Mouse (Mus musculus) midbrain, embryonic 13.5 days (tissue): ENCODE data around the gene Atp2c1. TPM values are rescaled to one million over a fixed set of nuclear protein-coding genes. Genes with fewer than 3 reads are reported as not detected.

ENCODE experiments used
- ATAC-seq: fragments of 200-750 bp; cut with Nextera tagmentation; 2 replicates; pipeline ENCODE4 v1.8.0; 2017; ENCODE audit warnings: mild to moderate bottlenecking, moderate TSS enrichment, moderate library complexity
- H3K27ac ChIP-seq: fragments of 300-500 bp; sonication (generic); 2 replicates; pipeline ENCODE4 v1.5.1; 2015; ENCODE audit warnings: inconsistent platforms, mild to moderate bottlenecking, moderate library complexity
- H3K27me3 ChIP-seq: fragments of 300-500 bp; sonication (generic); 2 replicates; pipeline ENCODE4 v1.6.1; 2015; ENCODE audit warnings: mild to moderate bottlenecking, inconsistent platforms
- H3K36me3 ChIP-seq: fragments of 300-500 bp; sonication (generic); 2 replicates; pipeline ENCODE4 v1.6.1; 2015; ENCODE audit warnings: mild to moderate bottlenecking, inconsistent platforms
- H3K4me1 ChIP-seq: fragments of 300-500 bp; sonication (generic); replicated peaks from 2 replicates; pipeline ENCODE4 v1.6.1; 2015; ENCODE audit warnings: inconsistent platforms
- H3K4me2 ChIP-seq: fragments of 300-500 bp; sonication (generic); replicated peaks from 2 replicates; pipeline ENCODE4 v1.6.1; 2015; ENCODE audit warnings: moderate library complexity, mild to moderate bottlenecking, inconsistent platforms
- H3K4me3 ChIP-seq: fragments of 300-500 bp; sonication (generic); replicated peaks from 2 replicates; pipeline ENCODE4 v1.5.1; 2015; ENCODE audit warnings: mild to moderate bottlenecking, inconsistent platforms
- H3K9ac ChIP-seq: fragments of 300-500 bp; sonication (generic); replicated peaks from 2 replicates; pipeline ENCODE4 v1.6.1; 2015; ENCODE audit warnings: mild to moderate bottlenecking, inconsistent platforms
- H3K9me3 ChIP-seq: fragments of 300-500 bp; sonication (generic); 2 replicates; pipeline ENCODE4 v1.6.1; 2016; ENCODE audit warnings: mild to moderate bottlenecking, inconsistent platforms
- WGBS: fragments of 180-500 bp; shearing (Covaris S2); methylation state at CpG from one replicate; pipeline ENCODE4 v1.1.7; 2015; 5-methylcytosine and 5-hydroxymethylcytosine counted together
- polyA plus RNA-seq: library from polyadenylated mRNA; unstranded; fragments of >200 nt; fragmentation: Nextera tagmentation; extraction: Ambion mirVana; gene quantifications from 2 replicates; pipeline ENCODE4 v1.2.1, GENCODE M21; 2015

Atp2c1 gene
- polyA plus RNA-seq, 1 experiment from 2014 or later = 89.0 TPM

DNA sequence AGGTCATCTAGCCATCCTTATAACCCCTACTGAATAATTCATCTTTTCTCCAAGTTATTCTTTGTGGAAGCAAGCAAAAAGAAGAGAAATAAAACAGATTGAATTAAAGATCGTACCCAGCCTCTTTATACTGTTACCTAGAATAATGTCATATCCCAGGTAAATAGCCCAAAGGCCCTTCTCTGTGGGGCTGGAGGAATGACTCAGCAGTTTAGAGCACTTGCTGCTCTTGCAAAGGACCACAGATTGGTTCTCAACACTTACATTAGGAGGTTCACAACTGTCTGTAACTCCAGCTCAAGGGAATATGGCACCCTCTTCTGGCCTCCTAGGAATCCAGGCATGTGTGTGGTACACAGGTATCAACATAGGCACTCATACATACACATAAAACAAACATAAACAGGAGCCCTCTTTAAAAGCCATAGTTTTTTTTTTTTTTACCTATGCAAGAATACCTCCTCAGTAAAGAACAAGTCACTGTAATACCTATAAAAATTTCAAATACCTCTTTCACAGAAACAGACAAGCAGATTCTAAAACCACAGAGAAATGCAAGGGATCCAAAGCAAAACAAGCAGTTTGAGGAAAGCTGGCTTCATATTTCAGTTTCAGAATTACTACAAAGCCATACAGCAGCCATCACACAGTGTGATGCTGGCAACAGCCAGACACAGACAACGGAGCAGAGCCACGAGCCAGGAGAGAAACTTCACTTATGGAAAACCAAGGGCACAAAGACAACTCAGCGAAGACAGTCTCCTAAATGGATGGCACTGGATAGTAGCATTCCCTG lies 44.2 kb downstream of the Atp2c1 start:
- Histone ChIP-seq H3K4me2 (no peak overlapping the region), H3K4me3 (no peak overlapping the region), H3K36me3 (peaks cover 3% of the 10 kb centered on the region), H3K9me3 (no peaks in the 10 kb centered on the region), H3K27ac (no peak overlapping the region), H3K27me3 (no peaks in the 10 kb centered on the region), H3K4me1 (peaks cover 40% of the 10 kb centered on the region), H3K9ac (no peak overlapping the region)
- WGBS = 93% methylated on average over 4 of the region's 4 CpGs
- no peak for ATAC-seq

DNA sequence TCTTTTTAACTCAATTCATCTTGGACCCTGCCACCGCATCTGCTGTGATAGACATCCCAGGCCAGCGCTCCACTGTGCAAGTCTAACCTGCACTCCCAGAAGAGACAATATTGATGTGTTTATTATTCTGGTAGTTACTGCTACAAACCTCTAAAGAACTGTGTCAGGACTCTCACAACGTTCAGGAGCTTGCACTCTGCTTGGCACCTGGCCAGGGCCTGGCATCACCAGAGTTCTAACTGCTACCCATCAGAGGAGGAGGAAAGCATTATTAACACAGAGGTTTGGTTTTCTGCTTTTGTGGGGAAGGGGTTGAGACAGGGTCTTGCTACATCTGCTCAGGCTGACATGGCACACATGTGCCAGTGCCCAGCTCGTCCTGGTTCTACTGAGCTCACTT lies 45.0 kb downstream of the Atp2c1 start:
- H3K9ac ChIP-seq = no peak overlapping the region
- peaks cover 36% of the 10 kb centered on the region for H3K4me1 ChIP-seq
- WGBS = 78% methylated on average over 4 of the region's 4 CpGs
- no peak overlapping the region for H3K4me3 ChIP-seq
- H3K9me3 ChIP-seq = no peaks in the 10 kb centered on the region
- H3K36me3 ChIP-seq = no peaks in the 10 kb centered on the region
- no peak for ATAC-seq
- H3K27me3 ChIP-seq = no peaks in the 10 kb centered on the region
- no peak overlapping the region for H3K27ac ChIP-seq
- no peak overlapping the region for H3K4me2 ChIP-seq

DNA sequence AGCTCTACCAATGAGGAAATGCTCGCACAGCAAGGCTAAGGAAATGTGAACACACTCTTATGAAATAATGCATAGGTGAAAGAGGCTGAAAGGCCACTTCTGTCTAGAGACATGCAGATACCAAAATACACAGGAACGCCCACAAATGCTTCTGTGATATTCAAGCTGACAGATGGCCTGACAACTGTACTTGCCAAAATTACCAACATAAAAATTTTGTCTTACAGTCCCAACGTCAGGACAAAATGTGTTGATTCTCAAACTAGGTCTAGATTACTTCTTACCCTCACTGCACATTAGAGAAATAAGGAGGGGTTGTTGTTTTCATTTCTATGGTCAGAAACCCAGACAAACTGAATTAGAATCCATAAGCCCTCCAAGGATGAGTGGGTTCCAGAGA lies 51.0 kb downstream of the Atp2c1 start:
- no peak for ATAC-seq
- WGBS = 90% methylated on average over 3 of the region's 3 CpGs
- Histone ChIP-seq H3K27ac (no peak overlapping the region), H3K9me3 (no peaks in the 10 kb centered on the region), H3K27me3 (no peaks in the 10 kb centered on the region), H3K4me2 (no peak overlapping the region), H3K9ac (no peak overlapping the region), H3K36me3 (peaks cover 14% of the 10 kb centered on the region), H3K4me1 (0 out of 2 replicates have a peak, but pooled peaks cover 2% of the 10 kb centered on the region), H3K4me3 (no peak overlapping the region)

DNA sequence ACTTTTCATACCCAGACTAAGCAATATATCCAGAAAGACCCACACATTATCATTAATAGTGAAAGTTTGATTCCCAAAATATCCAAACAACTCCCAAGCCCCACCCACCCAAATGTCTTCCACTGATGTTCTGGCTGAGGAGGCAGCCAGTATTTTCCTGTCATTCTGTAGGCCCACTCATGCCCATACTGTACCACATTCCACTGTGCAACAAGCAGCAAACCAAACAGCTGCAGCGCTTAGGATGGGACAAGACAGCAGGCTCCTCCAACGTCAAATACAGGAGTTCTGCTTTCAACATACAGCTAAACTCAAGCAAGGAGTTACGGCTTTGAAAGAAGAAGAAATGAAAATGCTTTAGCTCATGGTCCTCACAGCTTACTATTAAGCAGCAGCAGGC lies 52.2 kb downstream of the Atp2c1 start:
- 88% methylated on average over 3 of the region's 3 CpGs for WGBS
- H3K4me1 ChIP-seq = no peaks in the 10 kb centered on the region
- no peak for ATAC-seq

GRCm38 (mm10) chr9:105467787-105468186 lies 59.3 kb downstream of the Atp2c1 start:
- ATAC-seq = no peak
- Histone ChIP-seq H3K9ac (no peak overlapping the region), H3K4me2 (no peak overlapping the region), H3K4me1 (no peaks in the 10 kb centered on the region), H3K9me3 (peaks cover 4% of the 10 kb centered on the region; the same call in 1 of the 2 replicates), H3K27me3 (no peaks in the 10 kb centered on the region), H3K4me3 (no peak overlapping the region), H3K27ac (no peak overlapping the region), H3K36me3 (peaks cover 34% of the 10 kb centered on the region)
- 98% methylated on average over 3 of the region's 3 CpGs for WGBS

More for the DNA sequence above, 52.2 kb downstream of the Atp2c1 start:
- Histone ChIP-seq H3K4me3 (no peak overlapping the region), H3K27ac (no peak overlapping the region), H3K4me2 (no peak overlapping the region), H3K9me3 (no peaks in the 10 kb centered on the region), H3K9ac (no peak overlapping the region), H3K36me3 (peaks cover 14% of the 10 kb centered on the region), H3K27me3 (no peaks in the 10 kb centered on the region)

DNA sequence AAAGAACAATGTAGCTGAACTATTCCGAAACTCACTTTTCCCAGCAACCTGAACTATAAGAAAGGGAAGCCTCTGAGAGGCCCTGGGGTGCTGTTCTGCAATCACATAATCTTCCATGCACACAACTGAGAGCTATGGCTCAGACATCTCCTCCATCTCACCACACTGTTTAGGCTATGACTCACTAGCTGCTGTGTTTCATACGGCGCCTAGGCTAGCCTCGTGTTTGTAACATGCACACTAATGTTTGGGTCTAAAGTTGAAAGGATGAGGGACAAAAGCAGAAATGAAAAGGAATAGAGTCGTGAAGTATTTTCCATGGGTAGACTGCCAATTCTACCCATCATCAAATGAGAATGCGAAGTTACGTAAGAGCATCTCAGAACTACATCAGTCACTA lies 65.6 kb downstream of the Atp2c1 start:
- Histone ChIP-seq H3K36me3 (peaks cover 50% of the 10 kb centered on the region), H3K9me3 (no peaks in the 10 kb centered on the region)

DNA sequence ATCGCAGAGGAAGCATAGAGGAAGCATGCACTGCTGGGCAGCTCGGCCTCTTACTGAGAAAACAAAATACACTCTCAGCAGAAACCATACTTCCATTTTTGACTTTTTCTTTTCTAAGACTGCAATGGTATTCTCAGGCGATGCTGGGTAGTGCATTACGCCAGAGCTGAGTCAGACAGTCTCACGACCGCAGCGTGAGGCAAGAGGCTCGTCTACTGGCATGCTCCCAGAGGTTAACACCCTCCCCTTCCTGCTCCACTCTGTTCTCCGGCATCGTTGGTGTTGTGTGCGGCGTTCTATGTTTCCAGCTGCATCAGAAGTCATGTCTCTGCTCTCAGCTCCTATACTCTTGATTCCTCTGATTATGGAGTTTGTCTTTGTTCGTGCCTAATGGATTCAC lies 68.1 kb downstream of the Atp2c1 start:
- no peaks in the 10 kb centered on the region for H3K4me1 ChIP-seq
- no peaks in the 10 kb centered on the region for H3K27me3 ChIP-seq
- H3K9me3 ChIP-seq = no peaks in the 10 kb centered on the region
- WGBS = 97% methylated on average over 13 of the region's 13 CpGs
- no peak overlapping the region for H3K4me2 ChIP-seq
- no peak for ATAC-seq
- H3K27ac ChIP-seq = no peak overlapping the region
- H3K36me3 ChIP-seq = peaks cover 53% of the 10 kb centered on the region
- H3K9ac ChIP-seq = no peak overlapping the region
- no peak overlapping the region for H3K4me3 ChIP-seq

More for the DNA sequence above, 65.6 kb downstream of the Atp2c1 start:
- H3K27ac ChIP-seq = no peak overlapping the region
- H3K4me3 ChIP-seq = no peak overlapping the region
- no peaks in the 10 kb centered on the region for H3K27me3 ChIP-seq
- no peak for ATAC-seq
- no peaks in the 10 kb centered on the region for H3K4me1 ChIP-seq
- WGBS = 96% methylated on average over 7 of the region's 7 CpGs
- no peak overlapping the region for H3K4me2 ChIP-seq
- no peak overlapping the region for H3K9ac ChIP-seq

GRCm38 (mm10) chr9:105408549-105408948 lies 118.6 kb downstream of the Atp2c1 start:
- Histone ChIP-seq H3K9ac (no peak overlapping the region), H3K4me1 (no peaks in the 10 kb centered on the region), H3K27ac (no peak overlapping the region), H3K4me2 (no peak overlapping the region), H3K36me3 (peaks cover 37% of the 10 kb centered on the region), H3K9me3 (no peaks in the 10 kb centered on the region), H3K4me3 (no peak overlapping the region), H3K27me3 (no peaks in the 10 kb centered on the region)
- ATAC-seq = no peak
- 94% methylated on average over 6 of the region's 6 CpGs for WGBS

GRCm38 (mm10) chr9:105395218-105395627 lies 131.9 kb downstream of the Atp2c1 start, which contains the start of the genes Aste1 and Nek11:
Aste1 (plus strand) TSS chr9:105395392.
Nek11 (minus strand) TSS chr9:105395524.
- H3K27ac ChIP-seq = peak within 1 kb of the TSS; percentile 73
- under 1% methylated on average over 44 of the region's 44 CpGs for WGBS
- peaks cover 15% of the 10 kb centered on the region for H3K36me3 ChIP-seq
- ATAC-seq = peak; percentile 98
- peaks cover 41% of the 10 kb centered on the region for H3K4me1 ChIP-seq
- H3K9ac ChIP-seq = peak within 1 kb of the TSS; percentile 73
- H3K9me3 ChIP-seq = no peaks in the 10 kb centered on the region
- peak within 1 kb of the TSS; percentile 62 for H3K4me2 ChIP-seq
- H3K4me3 ChIP-seq = peak within 1 kb of the TSS; percentile 69
- H3K27me3 ChIP-seq = peaks cover 8% of the 10 kb centered on the region; the same call in 1 of the 2 replicates

DNA sequence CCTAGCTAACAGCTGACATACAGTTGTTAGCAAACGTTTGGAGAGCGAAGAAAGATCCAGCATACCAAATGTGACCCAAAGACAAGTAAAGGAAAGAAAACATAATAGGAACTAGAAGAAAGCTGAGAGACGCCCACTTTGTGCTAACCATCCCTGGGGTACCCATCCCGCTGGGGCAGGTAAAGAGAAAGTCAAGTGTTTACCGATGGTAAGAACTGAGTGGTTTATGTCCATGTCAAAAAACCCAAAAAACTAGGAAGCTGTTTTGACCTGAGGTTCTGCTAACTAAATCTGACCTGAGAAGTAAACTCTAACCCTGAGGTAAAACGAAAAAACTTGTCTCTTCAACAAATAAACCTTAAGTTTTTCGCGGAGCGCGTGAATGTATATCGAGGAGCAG lies 132.4 kb downstream of the Atp2c1 start:
- no peak overlapping the region for H3K27ac ChIP-seq
- peak; percentile 43 for ATAC-seq
- peaks cover 14% of the 10 kb centered on the region for H3K36me3 ChIP-seq
- H3K9ac ChIP-seq = peak overlapping the region; percentile 73; the same call in 1 of the 2 replicates
- peak overlapping the region; percentile 69 for H3K4me3 ChIP-seq
- H3K9me3 ChIP-seq = no peaks in the 10 kb centered on the region
- peak overlapping the region; percentile 62 for H3K4me2 ChIP-seq
- WGBS = 13% methylated on average over 11 of the region's 11 CpGs
- peaks cover 36% of the 10 kb centered on the region for H3K4me1 ChIP-seq
- H3K27me3 ChIP-seq = peaks cover 8% of the 10 kb centered on the region; the same call in 1 of the 2 replicates

DNA sequence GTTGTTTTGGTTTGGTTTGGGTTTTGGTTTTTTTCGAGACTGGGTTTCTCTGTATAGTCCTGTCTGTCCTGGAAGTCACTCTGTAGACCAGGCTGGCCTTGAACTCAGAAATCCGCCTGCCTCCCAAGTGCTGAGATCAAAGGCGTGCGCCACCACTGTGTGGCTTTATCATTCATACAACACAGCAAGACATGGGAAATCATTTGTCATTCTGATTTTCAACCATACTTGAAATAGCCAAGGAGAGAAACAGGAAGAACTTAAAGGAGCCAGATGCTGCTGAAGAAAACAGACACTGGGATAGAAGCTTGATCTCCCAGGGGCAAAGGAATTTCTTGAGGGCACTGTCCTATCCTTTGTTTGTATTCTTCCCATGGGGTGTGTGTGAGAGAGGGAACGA lies 136.5 kb downstream of the Atp2c1 start:
- WGBS = 75% methylated on average over 4 of the region's 5 CpGs
- no peaks in the 10 kb centered on the region for H3K9me3 ChIP-seq
- no peak for ATAC-seq

DNA sequence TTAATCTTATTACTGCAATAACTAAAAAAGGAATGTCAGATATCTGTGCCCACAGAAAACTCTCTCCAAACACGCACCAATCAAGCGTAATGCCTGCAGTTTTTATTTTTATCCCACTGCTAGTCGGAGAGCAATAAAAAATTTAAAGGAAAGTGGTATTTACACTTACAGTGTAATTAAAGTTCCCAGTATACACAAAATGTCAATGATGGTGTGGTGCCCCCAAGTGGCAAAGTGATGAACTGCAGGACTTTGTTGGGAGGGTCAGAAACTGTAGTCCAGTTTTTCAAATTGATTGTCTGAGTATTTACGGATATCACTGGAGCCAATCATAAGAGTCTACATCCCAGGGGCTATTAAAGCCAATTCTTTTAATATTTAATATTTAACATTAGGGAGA lies 137.8 kb downstream of the Atp2c1 start:
- Histone ChIP-seq H3K36me3 (no peaks in the 10 kb centered on the region), H3K4me3 (no peak overlapping the region), H3K9ac (no peak overlapping the region), H3K9me3 (no peaks in the 10 kb centered on the region), H3K27ac (no peak overlapping the region), H3K4me2 (no peak overlapping the region), H3K4me1 (no peaks in the 10 kb centered on the region), H3K27me3 (peaks cover 5% of the 10 kb centered on the region; the same call in 1 of the 2 replicates)
- WGBS = 17% methylated on average over 4 of the region's 4 CpGs
- no peak for ATAC-seq

More for the DNA sequence above, 136.5 kb downstream of the Atp2c1 start:
- H3K27me3 ChIP-seq = peaks cover 8% of the 10 kb centered on the region; the same call in 1 of the 2 replicates
- no peaks in the 10 kb centered on the region for H3K36me3 ChIP-seq
- no peak overlapping the region for H3K27ac ChIP-seq
- H3K4me2 ChIP-seq = no peak overlapping the region
- no peak overlapping the region for H3K9ac ChIP-seq
- no peak overlapping the region for H3K4me3 ChIP-seq
- H3K4me1 ChIP-seq = peaks cover 4% of the 10 kb centered on the region
